Mouse (Mus musculus): ENCODE measurements around the gene Tubb2a. TPM values are rescaled to one million over a fixed set of nuclear protein-coding genes. Genes with fewer than 3 reads are reported as not detected.

Gene Tubb2a
- polyA plus RNA-seq, 1 experiment from 2014 or later = 960 TPM

DNA sequence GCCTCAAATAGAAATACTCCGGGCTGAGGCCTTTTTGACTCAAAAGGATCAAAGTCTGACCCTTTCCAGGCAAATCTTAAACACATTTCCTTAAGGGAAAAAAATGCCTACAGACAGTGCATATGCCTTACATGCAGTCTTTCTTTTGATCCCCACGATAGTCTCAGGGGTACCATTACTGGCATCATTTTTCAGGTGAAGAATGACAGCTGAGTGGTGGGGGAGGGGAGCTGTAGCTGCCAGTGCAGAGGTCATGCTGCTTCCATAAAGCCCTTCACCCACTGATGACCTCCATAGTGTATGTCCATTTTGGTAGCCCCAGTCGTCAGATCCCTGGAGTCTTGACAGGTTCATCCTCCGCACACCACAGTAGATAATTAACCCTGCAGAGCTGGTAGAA, 7.5 kb downstream of the Tubb2a start:
- H3K9ac ChIP-seq = no peak overlapping the region
- WGBS = 50% methylated on average over 4 of the region's 4 CpGs

DNA sequence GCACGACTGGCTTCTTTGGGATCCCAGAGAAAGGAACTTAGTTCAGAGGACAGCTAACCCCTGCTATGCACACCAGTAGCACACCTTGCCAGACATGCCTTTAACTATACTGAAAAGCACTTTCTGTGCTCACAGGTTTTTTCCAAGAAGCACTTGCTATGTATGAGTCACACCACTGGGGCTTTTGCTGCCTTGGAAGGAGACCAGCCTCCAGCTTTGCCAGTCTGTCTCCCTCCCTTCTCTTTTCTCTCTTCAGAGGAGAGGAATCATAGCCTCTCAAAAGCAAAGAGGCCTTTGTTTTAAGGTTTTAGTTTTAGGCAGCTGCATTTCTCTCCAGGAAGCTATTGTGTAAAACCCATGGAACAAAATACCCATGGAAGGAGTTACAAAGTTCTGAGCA, 11.5 kb downstream of the Tubb2a start:
- Histone ChIP-seq H3K9ac (no peak overlapping the region), H3K4me1 (peaks cover 10% of the 10 kb centered on the region; the same call in 1 of the 2 replicates), H3K4me2 (replicated peaks) (no peak overlapping the region), H3K36me3 (peaks cover 2% of the 10 kb centered on the region), H3K27ac (no peak overlapping the region), H3K4me3 (no peak overlapping the region), H3K27me3 (replicated peaks) (no peaks in the 10 kb centered on the region), H3K9me3 (no peaks in the 10 kb centered on the region)
- no peak for ATAC-seq (ENCODE audit: low FRiP score, low read depth)
- WGBS = 67% methylated on average over 1 of the region's 1 CpGs

More for the DNA sequence above, 7.5 kb downstream of the Tubb2a start:
- Histone ChIP-seq H3K27ac (no peak overlapping the region), H3K9me3 (no peaks in the 10 kb centered on the region), H3K4me3 (no peak overlapping the region), H3K4me1 (peaks cover 11% of the 10 kb centered on the region; the same call in 1 of the 2 replicates), H3K27me3 (replicated peaks) (no peaks in the 10 kb centered on the region), H3K36me3 (peaks cover 9% of the 10 kb centered on the region), H3K4me2 (replicated peaks) (no peak overlapping the region)
- ATAC-seq (ENCODE audit: low FRiP score, low read depth) = no peak

DNA sequence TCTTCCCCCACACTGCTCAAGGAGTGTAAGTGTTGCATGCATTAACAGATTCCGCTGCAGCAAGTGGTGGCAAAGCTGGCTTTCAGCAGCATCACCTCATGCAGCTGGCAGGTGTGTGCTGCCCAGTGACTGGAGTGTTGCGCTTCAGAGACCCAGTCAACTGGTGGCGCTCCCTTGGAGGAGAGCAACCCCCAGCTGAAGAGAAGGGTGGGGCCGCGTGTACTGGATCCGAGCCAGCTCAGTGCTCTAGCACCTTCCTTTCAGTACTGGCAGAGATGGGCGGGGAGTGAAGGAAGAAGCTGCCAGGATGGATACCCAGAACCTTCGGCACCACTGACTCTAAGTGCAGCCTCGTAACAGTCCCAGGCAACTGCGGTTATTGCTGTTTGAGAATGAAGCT, 15.3 kb downstream of the Tubb2a start:
- peaks cover 5% of the 10 kb centered on the region for H3K36me3 ChIP-seq
- H3K4me3 ChIP-seq = no peak overlapping the region
- ATAC-seq (ENCODE audit: low FRiP score, low read depth) = no peak
- H3K4me1 ChIP-seq = peaks cover 4% of the 10 kb centered on the region; the same call in 1 of the 2 replicates
- H3K27me3 ChIP-seq (replicated peaks) = no peaks in the 10 kb centered on the region
- no peak overlapping the region for H3K27ac ChIP-seq
- H3K9ac ChIP-seq = no peak overlapping the region
- H3K4me2 ChIP-seq (replicated peaks) = no peak overlapping the region
- WGBS = 92% methylated on average over 10 of the region's 10 CpGs
- H3K9me3 ChIP-seq = no peaks in the 10 kb centered on the region

DNA sequence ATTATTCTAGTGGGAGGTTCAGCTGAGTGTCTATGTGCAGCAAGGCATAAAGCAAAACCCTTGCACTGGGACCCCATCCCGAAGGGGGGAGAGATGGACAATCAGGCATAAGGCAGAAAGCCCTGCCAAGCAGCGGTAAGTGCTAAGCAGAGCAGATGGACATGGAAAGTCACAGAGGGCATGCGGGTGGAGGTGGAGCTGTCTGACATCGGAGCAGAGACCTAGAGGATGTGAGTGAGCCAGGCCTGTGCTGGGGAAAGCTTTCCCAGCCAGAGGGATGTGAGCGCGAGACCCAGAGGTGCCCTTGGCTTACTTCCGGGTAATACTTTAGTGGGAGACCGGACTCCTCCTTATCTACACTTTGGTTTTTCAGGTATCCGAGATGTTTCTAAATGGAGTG, 17.7 kb downstream of the Tubb2a start:
- WGBS = 89% methylated on average over 9 of the region's 9 CpGs
- no peak overlapping the region for H3K4me3 ChIP-seq

DNA sequence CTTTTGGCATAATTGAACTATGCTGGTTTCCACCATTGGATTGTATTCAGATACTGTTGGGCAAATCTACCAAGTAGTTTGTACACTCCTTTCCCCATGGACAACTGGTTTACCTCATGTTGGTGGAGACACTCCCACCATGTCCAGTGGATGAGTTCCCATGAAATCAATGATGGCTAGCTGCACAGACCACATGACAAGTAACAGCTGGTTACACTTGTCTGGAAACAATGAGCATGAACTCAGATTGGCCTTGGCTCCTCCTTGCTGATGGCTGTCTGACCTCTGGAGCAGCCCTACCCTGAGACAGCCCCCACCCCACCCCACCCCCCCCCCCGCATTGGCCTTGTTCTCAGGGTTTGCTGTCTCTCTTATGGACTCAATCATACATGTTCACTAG, 20.6 kb downstream of the Tubb2a start:
- Histone ChIP-seq H3K9me3 (0 out of 2 replicates have a peak, but pooled peaks cover 2% of the 10 kb centered on the region), H3K27ac (no peak overlapping the region), H3K9ac (no peak overlapping the region), H3K4me2 (replicated peaks) (no peak overlapping the region), H3K4me3 (no peak overlapping the region), H3K27me3 (replicated peaks) (no peaks in the 10 kb centered on the region), H3K4me1 (no peaks in the 10 kb centered on the region), H3K36me3 (peaks cover 22% of the 10 kb centered on the region)
- no peak for ATAC-seq (ENCODE audit: low FRiP score, low read depth)
- 95% methylated on average over 1 of the region's 1 CpGs for WGBS

More for the DNA sequence above, 17.7 kb downstream of the Tubb2a start:
- Histone ChIP-seq H3K4me2 (replicated peaks) (no peak overlapping the region), H3K27ac (no peak overlapping the region), H3K36me3 (peaks cover 18% of the 10 kb centered on the region), H3K9me3 (0 out of 2 replicates have a peak, but pooled peaks cover 2% of the 10 kb centered on the region), H3K9ac (no peak overlapping the region), H3K4me1 (no peaks in the 10 kb centered on the region), H3K27me3 (replicated peaks) (no peaks in the 10 kb centered on the region)
- no peak for ATAC-seq (ENCODE audit: low FRiP score, low read depth)

DNA sequence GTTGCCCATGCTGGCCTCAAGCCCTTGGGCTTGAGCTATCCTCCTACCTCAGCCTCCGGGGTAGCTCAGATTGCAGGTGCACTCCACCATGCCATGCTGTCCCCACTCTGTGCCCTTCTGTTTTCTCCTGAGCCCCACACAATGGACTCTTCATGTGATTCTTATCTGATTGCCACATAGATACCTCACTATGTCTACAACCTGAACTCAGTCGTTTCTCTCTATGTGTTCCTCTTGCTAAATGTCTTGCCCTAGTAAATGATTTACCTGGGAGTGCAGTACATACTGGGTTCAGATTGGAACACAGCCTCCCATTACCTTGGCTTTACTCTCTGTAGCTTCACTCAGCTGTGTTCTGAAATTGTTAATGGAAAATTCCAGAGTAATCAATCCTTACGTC, 22.8 kb downstream of the Tubb2a start:
- Histone ChIP-seq H3K4me3 (no peak overlapping the region), H3K27ac (no peak overlapping the region), H3K4me1 (no peaks in the 10 kb centered on the region), H3K4me2 (replicated peaks) (no peak overlapping the region), H3K9me3 (0 out of 2 replicates have a peak, but pooled peaks cover 2% of the 10 kb centered on the region), H3K27me3 (replicated peaks) (no peaks in the 10 kb centered on the region), H3K9ac (no peak overlapping the region), H3K36me3 (peaks cover 22% of the 10 kb centered on the region)
- no peak for ATAC-seq (ENCODE audit: low FRiP score, low read depth)
- 88% methylated on average over 3 of the region's 3 CpGs for WGBS

DNA sequence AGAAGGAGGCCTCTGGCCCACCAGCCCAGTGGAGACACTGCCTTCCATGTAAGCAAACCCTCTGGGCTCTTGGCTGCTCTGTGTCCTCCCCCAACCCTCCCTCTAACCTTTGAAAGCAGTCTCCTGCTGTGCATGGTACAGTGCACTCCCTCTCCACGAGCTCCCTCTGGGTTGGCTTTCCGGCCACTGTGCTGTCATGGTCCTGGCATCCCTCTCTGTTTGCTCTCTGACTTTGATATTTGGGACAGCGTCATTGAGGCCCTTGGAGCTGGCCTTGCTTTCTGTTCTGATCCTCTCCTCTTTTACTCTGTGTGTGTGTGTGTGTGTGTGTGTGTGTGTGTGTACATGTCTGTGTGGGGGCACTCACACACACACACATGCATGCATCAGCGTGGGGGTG, 23.4 kb downstream of the Tubb2a start:
- ATAC-seq (ENCODE audit: low FRiP score, low read depth) = no peak
- H3K4me2 ChIP-seq (replicated peaks) = no peak overlapping the region
- peaks cover 22% of the 10 kb centered on the region for H3K36me3 ChIP-seq
- H3K27me3 ChIP-seq (replicated peaks) = no peaks in the 10 kb centered on the region
- H3K4me3 ChIP-seq = no peak overlapping the region
- WGBS = 61% methylated on average over 4 of the region's 4 CpGs
- H3K27ac ChIP-seq = no peak overlapping the region
- H3K9me3 ChIP-seq = 0 out of 2 replicates have a peak, but pooled peaks cover 2% of the 10 kb centered on the region
- no peak overlapping the region for H3K9ac ChIP-seq
- no peaks in the 10 kb centered on the region for H3K4me1 ChIP-seq

DNA sequence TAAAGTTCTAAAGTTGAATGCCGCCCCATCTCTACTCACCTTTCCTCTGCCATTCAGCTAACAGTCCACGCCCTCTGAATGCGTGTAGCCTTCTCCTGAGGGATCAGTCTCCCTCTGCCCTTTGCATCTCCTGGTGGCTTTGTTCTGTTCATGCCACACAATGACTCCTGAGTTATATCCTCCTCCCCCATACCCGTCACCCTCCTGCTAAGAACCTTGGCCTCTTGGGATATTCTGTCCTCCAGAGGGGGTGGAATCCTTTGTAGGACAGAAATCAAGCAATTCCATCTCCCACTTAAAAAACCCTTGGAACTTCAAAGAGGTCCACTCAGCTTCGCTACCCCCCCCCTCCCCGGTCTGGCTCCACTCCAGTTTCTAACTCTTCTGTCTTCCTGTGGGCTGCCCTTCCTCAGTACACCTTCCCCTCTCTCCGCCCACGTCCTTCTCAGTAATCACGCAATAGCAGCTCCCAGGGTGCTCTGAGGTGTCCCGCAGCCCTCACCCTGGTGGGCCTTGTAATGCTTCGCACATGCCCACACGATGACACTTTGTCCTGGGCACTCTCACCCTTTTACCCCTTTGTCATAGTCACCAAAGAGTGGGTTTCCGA, 24.0 kb downstream of the Tubb2a start:
- Histone ChIP-seq H3K4me2 (replicated peaks) (no peak overlapping the region), H3K36me3 (peaks cover 22% of the 10 kb centered on the region), H3K4me3 (no peak overlapping the region), H3K9ac (no peak overlapping the region), H3K27ac (no peak overlapping the region), H3K4me1 (no peaks in the 10 kb centered on the region), H3K27me3 (replicated peaks) (no peaks in the 10 kb centered on the region), H3K9me3 (0 out of 2 replicates have a peak, but pooled peaks cover 2% of the 10 kb centered on the region)
- ATAC-seq (ENCODE audit: low FRiP score, low read depth) = no peak
- 79% methylated on average over 13 of the region's 13 CpGs for WGBS

DNA sequence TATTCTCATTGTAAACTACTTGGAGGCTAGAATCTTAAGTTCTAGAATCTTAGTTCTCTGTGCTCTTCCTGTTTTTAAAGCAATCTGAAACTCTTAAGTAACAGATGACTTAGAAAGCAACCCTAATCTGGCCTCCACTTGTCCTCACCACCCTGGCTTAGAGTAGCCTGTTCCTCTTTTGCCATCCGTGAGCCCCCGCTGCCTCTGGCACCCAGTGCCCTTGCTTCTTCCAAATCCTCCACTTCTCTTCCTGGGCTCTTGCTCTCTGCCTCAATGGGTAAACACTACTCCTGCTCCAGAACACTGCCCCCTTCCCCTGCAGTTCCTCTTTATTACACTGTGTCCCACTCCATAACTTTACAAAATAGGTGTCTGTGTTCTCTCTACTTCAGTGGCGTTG, 26.1 kb downstream of the Tubb2a start:
- Histone ChIP-seq H3K27ac (no peak overlapping the region), H3K36me3 (peaks cover 19% of the 10 kb centered on the region), H3K4me2 (replicated peaks) (no peak overlapping the region), H3K27me3 (replicated peaks) (no peaks in the 10 kb centered on the region), H3K9me3 (0 out of 2 replicates have a peak, but pooled peaks cover 2% of the 10 kb centered on the region), H3K4me1 (no peaks in the 10 kb centered on the region), H3K4me3 (no peak overlapping the region), H3K9ac (no peak overlapping the region)
- WGBS = 95% methylated on average over 3 of the region's 3 CpGs
- no peak for ATAC-seq (ENCODE audit: low FRiP score, low read depth)

DNA sequence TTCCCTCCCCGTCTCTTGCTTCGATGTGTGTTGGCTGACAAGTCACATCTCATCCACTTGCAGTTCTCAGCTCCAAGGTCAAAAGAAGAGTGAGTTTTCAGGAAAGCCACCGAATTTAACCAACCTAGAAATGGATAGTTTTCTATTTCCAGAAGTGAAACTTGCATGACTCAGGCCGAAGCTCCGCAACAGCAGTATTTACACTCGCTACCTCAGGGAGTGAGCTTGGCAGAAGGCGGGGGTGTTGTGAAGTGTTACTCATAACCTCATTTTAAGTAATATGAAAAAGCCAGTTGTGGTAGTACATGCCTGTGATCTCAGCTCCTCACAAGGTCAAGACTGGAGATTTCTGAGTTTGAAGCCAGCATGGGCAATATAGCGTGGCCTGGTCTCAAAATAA, 27.3 kb downstream of the Tubb2a start:
- Histone ChIP-seq H3K4me3 (no peak overlapping the region), H3K27ac (no peak overlapping the region), H3K36me3 (peaks cover 13% of the 10 kb centered on the region), H3K27me3 (replicated peaks) (no peaks in the 10 kb centered on the region), H3K9ac (no peak overlapping the region), H3K4me1 (no peaks in the 10 kb centered on the region), H3K4me2 (replicated peaks) (no peak overlapping the region), H3K9me3 (no peaks in the 10 kb centered on the region)
- no peak for ATAC-seq (ENCODE audit: low FRiP score, low read depth)
- 93% methylated on average over 8 of the region's 8 CpGs for WGBS

DNA sequence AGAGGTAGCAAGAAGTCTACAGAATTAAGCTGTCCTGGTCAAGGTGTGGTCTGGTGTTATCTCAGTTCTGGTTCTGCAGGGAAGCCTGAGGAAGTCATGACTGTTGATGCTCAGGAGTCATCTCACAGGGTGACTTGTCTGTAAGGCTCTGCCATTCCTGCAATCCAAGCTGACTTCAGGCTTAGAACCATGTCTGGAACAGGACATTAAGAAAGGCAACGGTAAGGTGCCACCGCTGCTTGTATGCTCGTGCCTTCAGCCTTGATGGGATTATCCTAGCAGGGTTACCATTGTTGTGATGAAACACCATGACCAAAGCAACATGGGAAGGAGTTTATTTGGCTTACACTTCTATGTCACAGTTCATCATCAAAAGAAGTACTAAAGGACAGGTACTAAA, 30.3 kb downstream of the Tubb2a start:
- H3K9ac ChIP-seq = no peak overlapping the region
- H3K27me3 ChIP-seq (replicated peaks) = no peaks in the 10 kb centered on the region
- H3K36me3 ChIP-seq = peaks cover 6% of the 10 kb centered on the region
- 94% methylated on average over 3 of the region's 3 CpGs for WGBS
- no peak for ATAC-seq (ENCODE audit: low FRiP score, low read depth)
- no peak overlapping the region for H3K4me2 ChIP-seq (replicated peaks)
- H3K4me1 ChIP-seq = no peaks in the 10 kb centered on the region
- H3K27ac ChIP-seq = no peak overlapping the region
- H3K4me3 ChIP-seq = no peak overlapping the region
- H3K9me3 ChIP-seq = no peaks in the 10 kb centered on the region

DNA sequence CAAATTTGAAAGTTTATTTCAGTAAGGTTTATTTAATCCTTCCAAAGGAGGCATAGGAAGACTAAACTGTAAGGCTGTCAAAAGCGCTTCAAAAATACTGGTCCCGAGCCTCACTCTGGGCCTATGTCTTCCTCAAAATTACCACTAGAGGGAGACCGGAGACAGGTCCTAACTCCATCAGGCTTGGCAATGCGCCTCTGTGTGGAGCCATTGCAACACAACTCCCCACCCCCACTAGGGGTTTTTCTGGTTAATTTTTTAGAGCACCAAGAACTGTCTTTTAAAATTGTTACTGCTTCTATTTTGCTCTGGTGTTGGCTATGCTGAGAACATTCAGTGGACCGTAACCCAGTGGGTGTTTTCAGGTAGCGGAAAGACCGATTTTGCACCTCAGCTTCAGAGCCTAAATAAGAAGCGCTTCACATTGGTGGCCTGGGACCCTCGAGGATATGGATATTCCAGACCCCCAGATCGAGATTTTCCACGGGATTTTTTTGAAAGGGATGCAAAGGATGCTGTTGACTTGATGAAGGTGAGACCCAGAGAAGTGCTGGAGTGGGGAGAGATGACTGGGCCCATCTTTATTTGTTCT, 31.3 kb downstream of the Tubb2a start:
- Histone ChIP-seq H3K4me2 (replicated peaks) (no peak overlapping the region), H3K9ac (no peak overlapping the region), H3K36me3 (peaks cover 6% of the 10 kb centered on the region), H3K9me3 (no peaks in the 10 kb centered on the region), H3K4me1 (no peaks in the 10 kb centered on the region), H3K27ac (no peak overlapping the region), H3K4me3 (no peak overlapping the region), H3K27me3 (replicated peaks) (no peaks in the 10 kb centered on the region)
- ATAC-seq (ENCODE audit: low FRiP score, low read depth) = peak; percentile 95
- WGBS = 43% methylated on average over 11 of the region's 11 CpGs
